10 mouse cellular contexts compared by ENCODE assay signal in genomic region chr2:125428811-125429438, GRCm38 (mm10).
DNase-seq lines count a peak whose midpoint lies in the region; ATAC-seq and TF ChIP-seq lines count a peak whose summit lies in the region.
"Had no signal": no experiment of that assay in that cellular context is flagged by ENCODE, and none has a peak within 500 bp of the region (broad histone marks: within the 10 kb centered on the region; RNA-seq: fewer than 3 reads in every experiment).

No protein-coding gene starts in this region.

- H3K4me3 ChIP-seq in stomach, postnatal 0 days (ENCODE audit: low read depth, low read length) = no peak overlapping the region
- H3K4me3 ChIP-seq: liver, embryonic 13.5 days; midbrain, embryonic 13.5 days had no signal

- H3K4me2 ChIP-seq in stomach, postnatal 0 days (replicated peaks; ENCODE audit: low read depth) = no peak overlapping the region
- H3K4me2 ChIP-seq: liver, embryonic 13.5 days; midbrain, embryonic 13.5 days had no signal

- TF ChIP-seq CTCF in stomach, postnatal 0 days (IDR thresholded peaks at IDR 0.05; ENCODE audit: low read depth) = no peak

- no peak overlapping the region for H3K27ac ChIP-seq in stomach, postnatal 0 days (replicated peaks)
- H3K27ac ChIP-seq: liver, embryonic 13.5 days; midbrain, embryonic 13.5 days had no signal

- peak; percentile 75 to 76 for DNase-seq in cerebellum, postnatal 14 days
- DNase-seq in cerebellum, adult 18-20 months = no peak
- DNase-seq in lung, adult 18-20 months = peak; percentile 26 to 60
- DNase-seq in lung, postnatal 25 days (ENCODE audit: low spot score) = no peak
- peak; percentile 51 to 60 for DNase-seq in gastrocnemius, postnatal 36 days
- DNase-seq in stomach, postnatal 0 days (ENCODE audit: low spot score) = peak; percentile 19
- no peak for DNase-seq in layer of hippocampus, postnatal 36 days
- no peak for DNase-seq in layer of hippocampus, adult 18-20 months (ENCODE audit: low spot score in 2 of 2)
- DNase-seq: liver, embryonic 13.5 days had no signal

- 35% methylated on average over 10 of the region's 10 CpGs for WGBS in stomach, postnatal 0 days

- TF ChIP-seq EP300 in stomach, postnatal 0 days (optimal IDR thresholded peaks at IDR 0.05) = no peak

- no peaks in the 10 kb centered on the region for H3K9me3 ChIP-seq in stomach, postnatal 0 days (ENCODE audit: control insufficient read depth, low read length)
- H3K9me3 ChIP-seq: liver, embryonic 13.5 days; midbrain, embryonic 13.5 days had no signal

- no peaks in the 10 kb centered on the region for H3K36me3 ChIP-seq in stomach, postnatal 0 days (ENCODE audit: control insufficient read depth, insufficient read depth, low read length)
- H3K36me3 ChIP-seq: liver, embryonic 13.5 days; midbrain, embryonic 13.5 days had no signal

- no peak overlapping the region for H3K9ac ChIP-seq in stomach, postnatal 0 days (ENCODE audit: low read length)
- H3K9ac ChIP-seq: liver, embryonic 13.5 days; midbrain, embryonic 13.5 days had no signal

- H3K27me3 ChIP-seq in stomach, postnatal 0 days (ENCODE audit: control insufficient read depth, insufficient read depth, low read length) = no peaks in the 10 kb centered on the region
- H3K27me3 ChIP-seq: liver, embryonic 13.5 days; midbrain, embryonic 13.5 days had no signal

- intact Hi-C loops in gastrocnemius, postnatal 36 days (cut with DNase I) = loop anchor here (5.0 kb wide), 1 partner anchor 97 kb away; no protein-coding TSS in a partner anchor

- ATAC-seq in stomach, postnatal 0 days (ENCODE audit: low FRiP score, low TSS enrichment) = peak; percentile 45; the same call in 1 of the 2 replicates
- ATAC-seq: midbrain, embryonic 13.5 days had no signal

- H3K4me1 ChIP-seq in stomach, postnatal 0 days (replicated peaks; ENCODE audit: control insufficient read depth, insufficient read depth) = no peaks in the 10 kb centered on the region
- H3K4me1 ChIP-seq: liver, embryonic 13.5 days; midbrain, embryonic 13.5 days had no signal

Comparison
In these comparisons a context has a peak if more than half of its experiments do, and no peak if none do; other contexts are left out.
1. DNase-seq: peak in cerebellum, postnatal 14 days (2 of 2), lung, adult 18-20 months (2 of 2), gastrocnemius, postnatal 36 days (2 of 2) and stomach, postnatal 0 days (single experiment); none in cerebellum, adult 18-20 months (0 of 2), lung, postnatal 25 days (single experiment), layer of hippocampus, postnatal 36 days (0 of 2) and layer of hippocampus, adult 18-20 months (0 of 2).